Mouse (Mus musculus) kidney, adult 9 months (tissue): ENCODE data around the gene Arrb1.

Experiments
- DNase-seq: peaks from one replicate; pipeline ENCODE4 v3.0.0; 2022

The Arrb1 gene

DNA sequence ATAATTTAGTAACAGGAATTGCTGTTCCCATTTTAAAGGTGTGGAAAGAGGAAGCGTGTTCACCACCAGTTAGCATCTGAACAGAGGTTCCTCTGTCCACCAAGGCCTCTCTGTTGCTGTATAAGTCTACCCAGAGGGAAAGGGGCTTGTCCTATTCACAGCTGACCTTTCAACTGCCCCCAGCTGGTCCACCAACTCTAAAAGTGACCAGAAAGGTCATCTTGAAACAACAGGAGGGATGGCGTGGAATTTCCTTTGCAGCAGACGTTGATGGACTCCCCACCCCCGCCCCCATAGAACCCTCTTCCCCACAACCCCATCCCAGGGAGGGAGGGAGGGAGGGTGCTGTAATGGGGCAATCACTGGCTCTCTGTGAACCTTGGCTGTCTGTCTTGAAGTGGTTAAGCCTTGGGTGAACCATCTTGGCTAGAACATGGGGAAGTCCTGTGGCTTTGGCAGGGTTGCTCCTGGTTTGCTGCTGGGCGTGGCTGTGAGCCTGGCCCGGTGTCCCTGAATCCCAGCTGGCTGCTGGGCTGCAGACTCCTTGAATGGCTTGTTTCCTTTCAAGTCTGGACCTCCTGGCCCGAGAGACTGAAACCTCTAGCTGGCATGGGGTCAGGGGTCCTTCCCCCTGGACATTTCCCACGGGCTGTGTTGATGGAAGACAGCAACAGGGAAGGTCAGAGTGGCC is 4.1 kb downstream of the Arrb1 start:
- DNase-seq, result peak; percentile 54

GRCm38 (mm10) chr7:99540016-99540415 is 4.8 kb downstream of the Arrb1 start:
- DNase-seq, result no peak

DNA sequence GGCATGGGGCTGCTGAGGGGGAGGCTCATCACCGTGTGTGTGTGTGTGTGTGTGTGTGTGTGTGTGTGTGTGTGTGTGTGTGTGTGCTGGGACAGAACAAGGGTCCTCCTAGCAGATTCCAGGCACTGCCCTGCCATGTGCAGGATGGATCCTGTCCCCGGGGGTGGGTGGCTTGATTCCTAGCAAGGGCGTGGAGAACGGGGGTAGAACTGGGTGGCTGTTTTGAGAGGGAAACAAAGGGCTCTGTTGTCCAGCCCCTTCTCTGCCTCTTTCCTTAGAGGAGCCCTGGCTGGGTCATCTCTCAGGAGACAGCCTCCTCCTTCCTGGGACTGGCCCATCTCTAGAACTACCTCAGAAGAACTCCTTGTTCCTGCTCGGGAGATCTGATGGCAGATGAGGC is 5.9 kb downstream of the Arrb1 start:
- DNase-seq, result no peak

DNA sequence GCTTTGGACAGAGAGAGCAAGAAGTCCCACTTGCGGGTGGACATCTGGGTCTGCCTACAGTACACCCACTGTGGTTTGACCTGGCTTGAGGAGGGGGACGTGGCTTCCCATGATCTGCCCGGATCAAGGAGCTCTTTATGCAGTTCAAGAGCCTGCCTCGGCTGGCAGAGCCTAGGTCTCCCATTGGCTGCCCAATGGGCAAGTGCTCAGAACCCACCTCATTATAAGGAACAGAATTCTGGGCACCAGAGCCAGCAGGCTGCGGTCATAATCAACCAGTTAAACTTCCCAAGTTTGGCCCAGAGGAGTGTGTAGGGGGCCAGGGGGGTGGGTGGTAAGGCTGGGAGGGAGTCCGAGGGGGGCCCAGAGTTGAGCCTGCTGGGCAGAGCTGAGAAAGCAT is 9.0 kb downstream of the Arrb1 start:
- DNase-seq, result no peak

DNA sequence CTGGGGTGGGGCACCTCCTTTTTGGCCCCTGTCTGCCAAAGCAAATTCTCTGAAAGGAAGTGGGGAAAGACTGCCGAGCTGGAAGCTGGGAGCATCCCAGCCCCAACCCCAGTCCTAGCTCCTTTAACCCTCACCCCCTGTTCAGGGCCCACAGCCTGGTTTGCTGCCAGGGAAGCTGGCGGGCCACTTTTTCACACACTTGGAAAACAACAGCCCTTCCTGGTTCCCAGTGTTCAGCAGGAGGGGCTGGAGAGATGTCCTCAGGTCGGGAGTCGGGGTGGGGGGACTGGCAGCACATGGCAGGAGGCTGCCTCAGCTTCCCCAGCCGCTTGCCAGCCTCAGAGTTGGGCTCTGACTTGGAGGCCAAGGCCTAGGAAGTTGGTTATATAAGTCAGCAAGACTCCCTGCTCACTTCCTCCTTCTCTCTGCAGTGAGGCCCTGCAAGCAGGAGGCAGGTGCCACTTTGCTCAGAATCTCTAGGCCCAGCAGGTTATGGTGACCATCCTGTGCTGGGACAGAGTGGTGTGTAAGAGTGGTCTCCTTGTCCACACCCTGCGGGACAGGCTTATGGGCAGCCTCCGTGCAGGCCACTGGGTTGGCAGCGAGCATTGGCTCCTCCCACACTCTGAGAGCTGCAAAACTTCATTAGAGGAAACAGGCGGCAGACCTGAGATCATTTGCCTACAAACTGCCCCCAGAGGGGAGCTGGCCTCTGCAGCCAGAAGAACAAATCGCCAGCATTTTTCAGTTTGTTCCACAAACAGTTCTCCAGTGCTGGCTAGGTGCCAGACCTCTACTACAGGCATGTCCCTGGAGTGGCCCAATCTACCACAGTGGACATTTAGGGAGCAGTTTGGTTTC is 10.8 kb downstream of the Arrb1 start:
- peak; percentile 88 for DNase-seq

- DNase-seq, result peak; percentile 33
Observed at GRCm38 (mm10) chr7:99547584-99548487, 12.6 kb downstream of the Arrb1 start.

GRCm38 (mm10) chr7:99549668-99550067 is 14.4 kb downstream of the Arrb1 start:
- DNase-seq, result no peak

DNA sequence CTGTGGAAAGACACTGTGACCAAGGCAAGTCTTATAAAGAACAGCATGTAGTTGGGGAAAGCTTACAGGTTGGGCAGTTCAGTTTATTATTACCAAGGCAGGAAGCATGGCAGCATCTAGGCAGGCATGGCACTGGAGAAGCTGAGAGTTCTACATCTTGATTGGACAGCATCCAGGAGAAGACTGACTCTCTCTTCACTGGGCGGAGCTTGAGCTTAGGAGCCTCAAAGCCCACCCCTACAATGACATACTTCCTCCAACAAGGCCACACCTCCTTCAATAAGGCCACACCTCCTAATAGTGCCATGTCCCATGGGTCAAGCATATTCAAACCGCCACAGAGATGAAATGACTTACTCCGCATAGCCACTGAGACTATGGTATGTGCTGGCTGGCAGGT is 16.4 kb downstream of the Arrb1 start:
- DNase-seq, result no peak

DNA sequence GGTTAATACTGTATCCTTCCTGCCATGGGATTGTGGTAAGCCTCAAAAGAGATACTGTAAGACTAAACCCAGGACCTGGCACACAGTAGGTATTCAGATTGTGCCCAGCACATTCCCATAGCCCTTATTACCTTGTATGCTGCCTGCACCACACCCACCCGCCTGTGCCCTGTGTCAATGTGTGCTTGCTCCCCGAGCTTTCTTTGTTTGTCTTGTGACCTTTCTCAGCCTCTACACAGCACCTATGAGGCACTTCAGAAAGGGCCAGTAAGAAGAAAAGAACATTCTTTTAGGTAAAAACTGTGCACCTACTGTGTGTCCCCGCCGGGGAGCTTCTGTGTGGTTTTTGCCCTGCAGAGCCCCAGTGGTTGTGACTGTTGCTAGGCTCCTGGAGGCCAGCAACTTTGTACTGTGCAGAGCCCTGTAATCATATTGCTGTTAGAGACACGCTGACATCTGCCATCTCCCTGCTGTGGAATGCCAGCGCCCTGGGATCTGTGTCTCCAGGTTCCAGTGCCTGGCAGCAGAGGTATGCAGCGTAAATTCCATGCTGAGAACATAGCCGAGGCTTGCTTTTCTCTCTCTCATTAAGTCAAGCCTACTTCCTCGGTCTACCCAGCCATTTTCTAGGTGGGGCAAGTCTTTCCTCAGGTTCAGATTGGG is 18.1 kb downstream of the Arrb1 start:
- DNase-seq, result peak; percentile 38

DNA sequence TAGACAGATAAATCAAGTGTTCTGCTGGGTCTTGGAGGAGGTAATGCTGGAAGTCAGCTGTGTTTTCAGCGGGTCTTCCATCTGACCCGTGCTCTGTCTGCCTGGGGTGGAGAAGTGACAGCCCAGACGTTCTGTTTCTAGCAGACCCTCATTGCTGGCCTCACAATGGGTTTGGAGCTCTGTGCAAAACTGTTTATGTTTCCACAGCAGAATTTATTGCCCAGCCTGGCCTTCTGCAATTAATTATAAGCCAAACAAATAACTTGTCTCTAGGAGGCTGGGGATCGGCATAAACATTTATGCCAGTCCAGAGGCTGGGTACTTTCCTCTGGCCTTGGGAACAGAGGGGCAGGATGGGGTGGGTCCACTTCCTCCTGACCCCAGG is 18.6 kb downstream of the Arrb1 start:
- DNase-seq, result no peak

- DNase-seq, result peak; percentile 81
Observed at GRCm38 (mm10) chr7:99555862-99556261, 20.6 kb downstream of the Arrb1 start.

DNA sequence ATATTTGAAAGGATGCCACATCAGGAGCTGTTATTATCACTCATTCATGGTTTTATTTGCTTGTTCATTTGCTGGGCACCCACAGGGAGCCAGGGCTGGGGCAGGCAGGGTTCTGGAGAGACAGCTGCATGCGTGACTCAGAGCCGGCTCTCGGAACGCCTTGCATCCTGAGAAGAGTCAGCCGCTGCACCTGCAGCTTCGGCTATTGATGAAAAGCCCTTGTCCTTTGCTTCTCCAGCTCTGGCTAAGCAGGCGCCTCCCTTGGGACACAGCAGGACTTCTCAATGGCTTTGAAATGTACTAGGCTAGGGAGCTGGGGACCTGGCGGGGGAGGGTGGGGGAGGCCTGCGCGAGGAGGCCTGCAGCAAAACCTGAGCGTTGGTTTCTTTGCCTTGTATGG is 23.8 kb downstream of the Arrb1 start:
- DNase-seq, result no peak

GRCm38 (mm10) chr7:99562478-99562877 is 27.2 kb downstream of the Arrb1 start:
- no peak for DNase-seq

GRCm38 (mm10) chr7:99563224-99563623 is 28.0 kb downstream of the Arrb1 start:
- DNase-seq, result no peak

- DNase-seq, result no peak
Observed at GRCm38 (mm10) chr7:99565325-99565881, 30.1 kb downstream of the Arrb1 start.

GRCm38 (mm10) chr7:99570680-99571079 is 35.4 kb downstream of the Arrb1 start:
- DNase-seq, result no peak

GRCm38 (mm10) chr7:99572931-99573330 is 37.7 kb downstream of the Arrb1 start:
- DNase-seq, result no peak

GRCm38 (mm10) chr7:99573351-99573750 is 38.1 kb downstream of the Arrb1 start:
- DNase-seq, result no peak

DNA sequence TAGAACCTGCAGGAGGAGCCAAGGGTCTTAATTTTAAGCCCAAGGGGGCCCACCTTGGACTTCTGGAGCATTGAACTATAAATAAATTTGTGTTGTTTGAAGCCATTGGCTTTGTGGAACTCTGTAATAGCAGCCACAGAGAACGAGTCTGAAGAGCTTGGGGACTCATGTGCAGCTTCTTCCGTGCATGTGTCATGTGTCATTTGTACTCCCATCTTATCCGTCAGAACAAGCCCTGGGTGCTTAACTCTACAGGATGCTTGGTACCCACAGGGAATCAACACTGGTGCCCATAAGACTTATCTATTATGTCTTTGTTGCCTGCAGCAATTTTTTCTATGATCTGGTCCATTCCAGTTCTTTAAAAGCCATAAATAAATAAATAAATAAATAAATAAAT is 43.0 kb downstream of the Arrb1 start:
- DNase-seq, result no peak

- no peak for DNase-seq
Observed at GRCm38 (mm10) chr7:99579491-99580190, 44.4 kb downstream of the Arrb1 start.

- DNase-seq, result no peak
Observed at GRCm38 (mm10) chr7:99580247-99580646, 45.0 kb downstream of the Arrb1 start.

- DNase-seq, result no peak
Observed at GRCm38 (mm10) chr7:99582306-99582705, 47.0 kb downstream of the Arrb1 start.
